Mouse (Mus musculus) retina, embryonic 14.5 days (tissue): ENCODE measurements at regions not wholly inside any gene's neighbourhood (a gene's known extent, or its start where the extent isn't known, plus 50 kb on each side); places are given as distances from the start of the nearest gene placed in this dataset.

Source experiments
- DNase-seq: peaks from one replicate; pipeline ENCODE4 v3.0.0-alpha.2; 2015; ENCODE audit warnings: low spot score

DNA sequence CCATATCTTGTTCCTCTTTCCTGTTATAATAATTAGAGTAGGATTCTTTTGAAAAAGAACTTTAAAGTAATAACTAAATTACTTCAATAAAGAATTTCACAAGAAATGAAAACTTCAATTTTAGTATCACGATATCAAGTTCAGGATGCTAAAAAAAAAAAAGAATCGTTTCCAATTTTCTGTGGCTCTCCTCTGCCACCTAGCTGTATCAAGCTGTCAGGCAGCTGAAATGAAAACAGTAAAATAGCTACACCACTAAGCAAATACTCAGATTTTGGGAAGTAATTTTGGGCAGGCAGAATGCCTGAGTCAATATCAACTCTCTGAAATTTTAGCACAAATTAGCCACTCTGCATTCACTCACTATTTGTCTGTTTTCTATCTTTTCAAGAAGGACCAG, 694.5 kb upstream of the Arrdc3 start:
- DNase-seq: no peak

DNA sequence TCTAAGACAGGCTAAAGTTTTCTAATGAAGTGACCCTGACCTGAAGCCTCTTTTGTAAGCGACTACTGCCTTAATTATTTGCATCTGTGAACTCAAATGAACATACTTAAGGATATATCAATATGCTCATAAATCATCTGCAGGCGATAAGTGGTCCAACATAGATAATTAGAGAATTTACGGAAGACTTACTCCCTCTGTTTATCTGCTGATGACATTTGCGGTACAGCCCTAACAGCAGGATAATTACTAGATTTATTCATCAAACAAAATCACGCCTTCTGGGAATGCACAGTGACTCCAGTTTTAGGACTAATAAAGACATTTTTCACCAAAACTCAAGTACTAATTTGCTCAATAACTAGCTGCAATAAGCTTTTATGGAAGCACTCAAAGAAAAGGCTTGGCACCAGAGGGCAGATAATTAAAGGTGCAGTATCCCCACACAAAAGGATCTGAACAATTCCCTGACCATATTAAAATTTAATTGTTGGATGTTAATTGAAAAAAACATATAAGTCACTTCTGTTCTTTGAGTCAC, 688.0 kb upstream of the Arrdc3 start:
- peak; percentile 47 for DNase-seq

DNA sequence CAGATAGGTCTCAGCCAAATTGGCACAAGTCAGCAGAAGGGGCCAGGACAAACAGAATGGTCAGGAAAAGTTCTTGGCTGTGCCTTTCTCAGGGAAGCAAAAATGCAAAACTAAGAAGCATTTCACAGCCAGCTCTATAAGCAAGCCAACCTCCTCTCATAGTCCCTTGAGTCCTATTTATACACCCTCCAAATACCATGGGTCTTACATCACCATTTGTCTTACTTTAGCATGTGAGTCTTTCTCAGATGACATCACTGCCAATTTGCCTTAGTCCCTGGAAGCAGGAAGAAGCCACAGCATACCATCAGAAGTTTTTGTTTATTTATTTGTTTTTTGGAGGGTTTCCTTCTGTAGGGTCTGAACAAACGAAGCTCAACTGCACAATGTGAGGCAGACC, 659.1 kb upstream of the Arrdc3 start:
- no peak for DNase-seq

DNA sequence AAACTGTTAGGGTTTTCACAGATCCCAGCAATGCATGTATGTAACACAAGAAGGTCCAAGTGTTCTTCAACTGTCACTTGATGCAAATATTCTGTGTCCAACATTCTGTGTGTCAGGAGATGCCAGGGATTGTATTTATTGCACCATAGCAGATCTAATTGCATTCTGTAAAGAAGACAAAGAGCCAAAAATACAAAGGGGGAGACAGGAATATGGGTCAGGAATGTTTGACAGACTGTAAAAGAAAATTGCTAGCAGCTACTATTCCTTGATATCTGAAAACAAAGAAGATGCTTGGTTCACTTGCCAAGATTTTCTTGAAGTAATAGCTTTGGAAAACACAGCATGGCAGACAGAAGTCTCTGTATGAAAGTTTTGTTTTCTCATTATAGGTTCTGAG, 651.8 kb upstream of the Arrdc3 start:
- DNase-seq: peak; percentile 37

DNA sequence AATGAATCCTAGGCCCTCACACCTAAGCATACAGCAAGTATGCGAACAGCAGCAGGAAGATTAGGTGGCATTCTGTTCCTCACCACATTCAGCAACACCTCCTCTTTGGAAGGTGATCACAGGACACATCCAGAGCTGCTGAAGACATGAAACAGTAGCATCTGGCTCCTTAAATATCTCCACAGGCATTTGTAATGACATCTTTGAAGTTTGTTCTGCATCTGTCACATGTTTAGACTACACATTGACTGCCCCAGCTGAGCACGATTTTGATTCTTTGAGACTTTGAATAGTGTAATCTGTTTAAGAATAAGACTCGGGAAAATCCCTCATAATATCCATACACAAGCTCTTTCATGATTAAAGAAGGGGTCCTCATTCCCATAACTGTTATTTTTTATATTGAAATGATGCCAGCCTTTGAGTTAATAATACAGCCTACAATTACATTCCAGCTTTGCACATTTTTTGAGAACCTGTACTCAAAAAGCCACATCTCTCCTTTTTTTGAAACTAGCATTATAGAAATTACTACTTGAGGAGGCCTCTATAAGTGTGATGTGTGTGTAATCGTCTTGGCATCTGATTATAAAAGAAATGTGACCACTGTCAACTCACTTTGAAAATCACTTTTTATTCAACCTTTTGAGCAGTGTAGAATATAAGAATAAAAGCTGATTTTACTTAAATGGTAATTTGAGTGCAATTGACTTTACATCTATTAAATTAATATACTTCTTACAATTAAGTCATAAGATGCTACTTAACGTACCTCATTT, 647.7 kb upstream of the Arrdc3 start:
- DNase-seq: no peak

DNA sequence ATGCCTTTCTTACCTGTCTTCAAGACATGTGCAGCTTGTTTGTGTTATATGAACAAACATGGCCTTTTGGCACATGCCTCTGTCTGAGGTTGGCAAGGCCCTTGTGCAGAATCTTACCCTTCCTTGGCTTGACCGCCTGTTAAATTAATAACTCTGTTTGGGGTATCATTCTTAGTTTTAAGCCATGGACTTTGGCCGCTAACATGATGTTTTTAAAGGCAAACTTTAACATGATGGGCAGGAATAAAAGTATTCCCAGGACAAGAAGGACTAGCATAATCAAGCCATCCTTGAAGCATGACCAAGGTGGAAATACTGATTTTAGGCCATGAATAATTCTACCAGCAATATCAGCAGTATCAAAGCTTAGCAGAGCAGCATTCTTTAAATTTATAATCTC, 620.4 kb upstream of the Arrdc3 start:
- DNase-seq: no peak

DNA sequence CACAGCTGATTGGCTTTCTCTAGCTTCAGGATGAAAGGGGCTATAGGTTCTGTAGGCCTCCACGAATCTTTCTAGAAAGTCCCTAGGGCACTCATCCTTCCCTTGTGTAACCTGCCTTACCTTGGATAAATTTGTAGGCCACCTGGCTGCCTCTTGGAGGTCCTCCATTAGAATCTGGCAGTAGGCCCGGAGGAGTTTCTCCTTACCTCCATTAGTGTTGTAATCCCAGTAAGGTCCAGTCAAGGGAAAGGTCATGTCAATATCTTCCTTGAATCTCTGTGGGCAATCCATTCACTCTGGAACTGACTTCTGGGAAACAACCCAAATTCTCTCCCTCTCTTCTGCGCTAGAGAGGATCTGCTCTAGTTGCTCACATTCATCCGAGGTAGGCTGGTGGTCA, 616.1 kb upstream of the Arrdc3 start:
- no peak for DNase-seq

DNA sequence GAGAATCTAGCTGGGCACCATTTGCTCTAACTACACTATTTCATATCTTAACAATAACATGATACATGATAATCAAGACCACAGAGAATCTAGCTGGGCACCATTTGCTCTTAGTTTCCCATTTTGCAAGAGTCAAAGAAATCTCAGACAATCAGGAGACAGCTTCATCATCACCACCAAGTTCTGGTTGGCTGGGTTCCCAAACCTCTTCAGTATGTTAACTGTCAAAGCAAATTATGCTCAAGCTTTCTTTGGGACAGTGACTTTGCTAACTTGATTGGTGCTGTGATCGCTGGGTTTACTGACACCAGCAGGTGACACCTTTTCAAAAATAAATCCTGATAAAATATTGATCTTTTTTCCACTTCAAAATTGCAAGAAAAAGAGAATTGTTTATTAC, 609.2 kb upstream of the Arrdc3 start:
- peak; percentile 43 for DNase-seq

DNA sequence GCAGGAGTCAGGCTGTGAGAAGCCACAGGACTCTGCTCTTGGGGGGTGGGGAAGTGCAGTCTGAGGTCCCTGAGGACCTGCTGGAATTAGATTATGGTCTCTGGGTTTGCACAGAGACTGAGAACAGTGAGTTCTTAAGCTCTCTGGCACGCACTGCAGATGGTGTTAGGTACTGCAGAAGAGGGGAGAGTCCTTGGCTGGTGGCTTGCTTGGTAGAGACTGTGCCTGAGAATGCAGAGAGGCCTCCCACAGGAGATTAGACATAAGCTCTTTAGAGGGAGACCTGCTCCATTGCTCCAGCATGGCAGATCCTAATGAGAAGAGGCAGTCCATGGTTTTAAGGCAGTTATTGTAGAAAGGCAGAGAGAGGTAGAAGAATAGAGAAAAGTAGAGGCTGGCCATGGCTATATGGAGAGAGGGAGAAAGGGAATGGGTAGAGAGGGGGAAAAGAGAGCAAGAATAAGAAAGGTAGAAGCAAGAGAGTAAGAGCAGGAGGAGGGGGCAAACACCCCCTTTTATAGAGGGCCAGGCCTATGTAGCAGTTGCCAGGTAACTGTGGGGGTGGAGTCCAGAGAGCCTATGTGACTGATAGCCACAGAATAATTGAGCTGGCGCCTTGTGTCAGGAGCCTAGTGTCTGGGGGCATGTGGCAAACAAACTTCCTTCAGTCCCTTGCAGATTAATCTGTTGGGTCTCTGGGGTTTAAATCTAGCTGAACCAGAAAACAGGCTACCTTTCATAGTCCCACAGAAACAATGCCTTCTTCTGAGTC, 591.3 kb upstream of the Arrdc3 start:
- DNase-seq: peak; percentile 6

DNA sequence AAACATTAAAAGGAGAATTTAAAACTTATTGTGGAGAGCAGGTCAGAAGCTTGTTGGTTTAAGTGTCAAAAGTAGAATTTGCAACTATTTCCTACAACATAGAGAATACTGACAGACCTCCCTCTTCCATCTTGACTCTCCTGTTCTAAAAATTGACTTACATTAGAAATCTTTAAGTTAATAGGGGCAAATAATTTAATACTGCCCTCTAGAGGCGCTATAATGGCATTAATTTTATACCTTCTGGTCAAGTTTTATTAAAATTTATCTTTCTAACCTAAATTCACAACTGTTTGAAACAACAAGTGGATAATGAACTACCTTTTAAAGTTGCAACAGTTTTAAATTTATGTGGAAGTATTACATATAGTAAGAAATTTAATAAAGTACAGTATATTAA, 587.5 kb upstream of the Arrdc3 start:
- peak; percentile 26 for DNase-seq

DNA sequence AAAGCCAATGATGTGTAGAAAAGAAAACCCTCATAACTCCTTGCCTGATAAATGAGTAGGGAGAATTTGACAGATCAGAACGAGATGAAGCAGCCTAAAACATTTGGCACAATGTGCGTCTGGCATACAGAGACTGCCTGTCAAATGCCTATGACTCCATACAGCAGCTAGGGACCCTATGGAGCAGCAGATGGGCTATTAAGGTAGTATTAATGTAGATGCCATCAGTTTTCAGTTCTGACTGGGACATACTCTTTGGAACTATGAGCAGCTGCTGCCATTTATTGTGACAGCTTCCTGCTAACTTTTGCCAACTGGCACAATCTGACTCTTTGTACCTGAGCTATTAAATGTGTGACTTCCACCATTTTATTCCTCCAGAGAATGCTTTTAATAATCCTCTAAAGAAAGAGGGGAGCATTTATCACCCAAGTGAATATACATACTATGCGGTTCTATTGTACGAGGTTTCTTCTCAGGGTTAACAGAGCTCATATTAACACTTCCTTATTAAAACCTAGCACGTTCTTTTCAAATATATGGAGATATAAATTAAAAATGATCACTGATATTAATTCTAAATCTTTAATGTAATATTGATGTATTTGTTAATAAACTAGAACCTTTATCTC, 549.0 kb upstream of the Arrdc3 start:
- no peak for DNase-seq

DNA sequence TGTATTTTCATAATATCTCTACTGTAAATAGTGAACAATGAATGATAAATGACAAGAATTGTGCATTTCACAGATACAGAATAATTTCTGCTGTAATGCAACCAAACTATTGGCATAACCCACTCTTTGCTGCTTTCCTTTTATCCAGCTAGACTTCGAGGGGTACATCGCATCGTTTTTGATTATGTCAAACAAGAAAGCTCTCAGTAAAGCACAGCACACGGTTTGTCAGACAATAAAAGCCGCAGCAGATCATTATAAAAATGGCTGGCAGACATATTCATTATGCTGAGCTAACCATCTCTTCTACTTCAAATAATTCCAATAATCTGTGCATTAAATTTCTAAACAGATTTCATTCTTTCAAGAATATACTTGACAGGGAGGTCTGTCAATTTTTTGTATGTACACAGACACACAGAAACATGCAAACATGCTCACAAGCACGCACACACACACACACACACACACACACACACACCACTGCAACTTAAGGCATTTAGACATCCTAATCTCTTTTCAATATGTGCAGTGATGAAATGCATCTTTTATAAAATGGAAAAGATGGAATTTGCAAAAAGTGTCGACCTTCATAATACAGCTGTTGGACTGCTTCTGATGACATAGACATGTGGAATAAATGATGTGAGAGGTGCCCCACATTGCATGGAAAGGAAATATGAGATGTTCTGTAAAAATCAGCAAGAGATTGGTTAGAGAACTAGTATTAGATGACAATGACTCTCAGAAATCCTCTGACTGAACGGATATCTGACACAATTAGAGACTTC, 548.1 kb upstream of the Arrdc3 start:
- DNase-seq: no peak

DNA sequence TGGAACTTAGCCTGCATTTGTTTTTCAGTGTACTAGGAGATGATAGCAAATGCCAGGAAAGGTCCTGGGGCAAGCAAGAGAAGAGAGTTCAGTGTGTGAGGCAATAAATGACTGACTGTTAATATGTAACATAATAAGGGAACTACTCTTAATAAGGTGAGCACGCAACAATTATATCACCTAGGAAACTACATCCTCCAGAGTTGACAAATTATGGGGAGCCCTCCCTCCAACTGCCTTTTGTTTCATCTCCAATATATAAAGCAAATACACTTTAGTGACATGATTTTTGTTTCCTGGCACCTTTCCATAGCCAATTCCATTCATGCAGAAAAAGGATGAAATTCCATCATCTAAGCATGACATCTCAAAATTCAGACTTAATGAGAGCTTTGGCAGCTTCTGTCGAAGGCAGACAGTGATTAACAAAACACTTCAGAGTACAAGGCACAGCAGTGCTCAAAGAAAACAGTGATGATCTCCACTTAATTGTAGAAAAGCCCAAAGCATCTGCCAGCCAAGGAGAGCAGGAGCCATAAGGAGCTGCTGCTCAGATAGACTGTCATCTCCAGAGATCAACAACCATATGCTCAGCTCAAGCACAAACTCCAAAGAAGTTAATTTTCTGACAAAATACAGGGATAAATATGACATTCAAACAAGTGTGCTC, 536.1 kb upstream of the Arrdc3 start:
- DNase-seq: no peak

DNA sequence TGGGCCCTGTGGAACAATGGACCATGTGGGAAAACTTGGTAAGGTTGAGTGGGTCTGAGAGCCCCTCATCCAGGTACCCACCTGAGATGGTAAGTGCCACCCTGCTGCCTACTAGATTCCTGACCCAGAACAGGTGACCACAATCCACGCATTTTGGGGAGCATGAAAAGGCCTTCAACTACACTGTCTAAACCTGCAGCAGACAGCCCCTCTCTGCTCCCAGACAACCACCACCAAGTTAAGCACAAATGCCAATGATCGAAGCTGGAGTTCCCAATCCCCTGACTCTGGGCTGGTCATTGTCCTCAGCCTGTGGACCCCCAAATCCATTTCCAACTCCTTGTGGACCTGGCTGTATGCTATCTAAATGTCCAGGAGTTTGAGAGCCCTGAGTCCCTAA, 517.2 kb upstream of the Arrdc3 start:
- no peak for DNase-seq

DNA sequence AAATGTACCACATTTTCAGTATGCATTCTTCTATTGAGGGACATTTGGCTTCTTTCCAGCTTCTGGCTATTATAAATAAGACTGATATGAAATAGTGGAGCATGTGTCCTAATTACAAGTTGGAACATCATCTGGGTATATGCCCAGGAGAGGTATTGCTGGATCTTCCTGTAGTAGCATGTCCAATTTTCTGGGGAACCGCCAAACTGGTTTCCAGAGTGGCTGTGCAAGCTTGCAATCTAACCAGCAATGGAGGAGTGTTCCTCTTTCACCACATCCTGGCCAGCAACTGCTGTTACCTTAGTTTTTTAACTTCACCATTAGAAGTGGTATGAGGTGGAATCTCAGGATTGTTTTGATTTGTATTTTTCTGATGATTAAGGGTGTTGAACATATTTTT, 512.7 kb upstream of the Arrdc3 start:
- DNase-seq: no peak

DNA sequence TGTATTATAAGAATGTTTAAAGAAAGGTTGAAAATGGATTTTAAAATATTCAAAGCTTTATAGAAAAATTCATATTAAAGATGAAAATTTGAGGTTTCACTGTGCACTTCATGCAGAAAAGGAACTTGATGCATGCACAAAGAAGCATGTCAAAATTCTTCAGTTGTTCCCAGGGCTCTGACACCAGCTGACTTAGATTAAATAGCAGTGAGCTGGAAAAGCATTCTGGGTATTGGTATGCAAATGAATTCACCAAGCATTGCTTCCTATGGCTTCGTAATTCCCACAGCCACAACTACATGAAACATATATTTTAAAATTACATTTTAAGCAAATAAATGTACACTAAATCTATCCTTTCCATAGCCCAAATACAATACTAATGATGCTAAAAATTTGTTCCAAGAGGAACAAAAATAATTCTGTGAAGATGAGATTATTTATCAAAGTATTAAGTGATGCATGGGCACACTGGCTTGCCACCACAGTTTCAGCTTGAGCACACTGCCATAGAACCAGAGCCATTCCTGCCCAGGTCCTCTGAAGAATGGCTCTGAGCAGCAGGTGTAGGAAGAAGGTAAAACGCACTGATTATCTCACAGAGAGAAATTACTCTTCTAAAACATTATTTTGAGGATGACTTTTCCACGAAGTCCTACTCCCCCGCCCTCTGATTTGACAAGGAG, 501.8 kb upstream of the Arrdc3 start:
- peak; percentile 41 for DNase-seq

DNA sequence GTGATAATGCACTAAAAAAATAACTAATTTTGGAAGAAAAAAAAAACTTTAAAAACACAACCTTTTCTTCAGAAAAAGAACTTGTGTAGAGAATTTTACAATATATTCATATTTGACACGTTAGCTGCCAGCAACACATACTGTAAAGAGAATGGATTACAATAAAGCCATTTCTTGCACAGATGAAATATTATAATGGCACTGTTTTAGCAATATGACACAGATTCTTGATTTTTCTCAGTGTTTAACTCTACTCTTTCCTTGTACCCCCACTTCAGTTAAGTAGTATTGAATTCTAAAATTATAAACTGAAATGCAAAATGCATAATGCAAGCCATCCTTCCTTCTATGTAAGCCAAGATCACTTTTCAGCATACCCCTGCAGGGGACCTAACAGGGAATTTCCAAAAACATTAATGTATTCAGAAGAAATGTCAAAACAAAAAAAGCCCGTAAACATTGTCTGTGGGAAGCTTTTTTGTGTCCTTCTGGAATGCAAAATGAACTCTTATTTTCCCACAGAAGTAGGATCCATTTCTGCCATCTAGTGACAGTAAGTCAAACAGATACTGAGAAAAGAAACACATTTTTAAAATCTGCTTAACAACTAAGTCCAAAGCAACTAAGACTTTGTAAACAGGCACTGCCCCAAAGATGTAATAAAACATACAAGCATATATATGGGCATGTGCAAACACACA, 501.1 kb upstream of the Arrdc3 start:
- no peak for DNase-seq

DNA sequence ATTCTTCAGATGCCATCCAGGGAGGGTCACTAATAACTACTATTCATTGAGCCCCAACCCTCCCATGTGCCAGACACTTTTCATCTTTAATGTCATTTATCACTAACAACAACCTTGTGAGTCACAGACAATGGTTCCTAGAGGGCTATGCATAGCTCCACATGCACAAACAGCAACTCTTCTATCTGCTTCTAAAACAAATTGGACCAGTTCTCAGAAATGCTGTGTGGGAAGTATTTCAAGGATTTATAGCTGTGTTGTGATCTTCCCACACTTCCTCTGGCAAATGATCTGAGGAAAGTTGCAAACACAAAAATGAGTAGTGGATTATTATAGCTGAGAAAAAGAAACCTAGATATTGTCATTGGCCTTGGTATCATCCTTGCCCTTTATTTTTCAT, 474.3 kb upstream of the Arrdc3 start:
- DNase-seq: no peak

DNA sequence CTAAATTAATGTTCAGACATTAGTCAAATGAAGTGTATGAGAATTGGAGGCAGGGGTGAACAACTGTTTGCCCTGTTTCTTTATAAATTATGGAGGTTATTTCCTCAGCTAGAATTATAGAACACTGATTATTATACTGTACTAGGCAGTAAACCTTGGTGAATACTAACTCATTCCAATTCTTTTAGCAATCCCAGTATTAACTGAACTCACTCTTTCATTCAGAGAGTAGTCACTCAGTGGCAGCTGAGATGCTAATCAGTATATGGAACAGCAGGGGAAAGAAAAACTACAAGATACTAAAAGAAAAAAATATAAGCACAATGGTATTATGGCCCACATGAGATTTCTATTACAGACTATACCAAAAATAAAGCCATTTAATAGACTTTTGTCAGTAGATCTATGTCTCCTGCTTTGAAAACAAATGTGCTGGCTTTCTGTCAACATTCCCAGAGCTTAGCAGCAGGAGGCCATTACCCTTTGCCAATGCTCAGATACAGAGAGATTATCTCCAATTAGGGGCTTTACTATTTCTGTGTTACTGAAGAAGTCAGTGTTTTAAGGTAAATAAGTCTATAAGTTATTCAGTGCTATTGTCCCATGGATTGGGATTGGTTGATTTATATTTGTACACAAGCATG, 473.3 kb upstream of the Arrdc3 start:
- DNase-seq: peak; percentile 21
